Mouse (Mus musculus) intestine, embryonic 16.5 days (tissue): ENCODE measurements around the gene Gpnmb. TPM values are rescaled to one million over a fixed set of nuclear protein-coding genes. Genes with fewer than 3 reads are reported as not detected.

ENCODE experiments used
- ATAC-seq: fragments of 200-750 bp; cut with Nextera tagmentation; 2 replicates; pipeline ENCODE4 v1.8.0; 2017; ENCODE audit warnings: moderate TSS enrichment, moderate library complexity
- H3K27ac ChIP-seq: fragments of 300-500 bp; sonication (generic); 2 replicates; pipeline ENCODE4 v1.5.1; 2014; ENCODE audit warnings: mild to moderate bottlenecking, low read length
- H3K27me3 ChIP-seq: fragments of 300-500 bp; sonication (generic); replicated peaks from 2 replicates; pipeline ENCODE4 v1.6.1; 2014; ENCODE audit warnings: low read length, control low read depth, mixed read lengths; ENCODE audit not compliant: control insufficient read depth, insufficient read depth
- H3K36me3 ChIP-seq: fragments of 300-500 bp; sonication (generic); 2 replicates; pipeline ENCODE4 v1.6.1; 2014; ENCODE audit warnings: low read length, control low read depth; ENCODE audit not compliant: control insufficient read depth, insufficient read depth
- H3K4me1 ChIP-seq: fragments of 300-500 bp; sonication (generic); 2 replicates; pipeline ENCODE4 v1.6.1; 2014; ENCODE audit warnings: low read length, control low read depth, mixed read lengths; ENCODE audit not compliant: control insufficient read depth, insufficient read depth
- H3K4me2 ChIP-seq: fragments of 300-500 bp; sonication (generic); 2 replicates; pipeline ENCODE4 v1.6.1; 2014; ENCODE audit warnings: low read depth, low read length, control low read depth
- H3K4me3 ChIP-seq: fragments of 300-500 bp; sonication (generic); 2 replicates; pipeline ENCODE4 v1.5.1; 2014; ENCODE audit warnings: mild to moderate bottlenecking, low read length
- H3K9ac ChIP-seq: fragments of 300-500 bp; sonication (generic); 2 replicates; pipeline ENCODE4 v1.6.1; 2014; ENCODE audit warnings: low read depth, low read length
- H3K9me3 ChIP-seq: fragments of 300-500 bp; sonication (generic); 2 replicates; pipeline ENCODE4 v1.6.1; 2016; ENCODE audit warnings: low read length, control low read depth; ENCODE audit not compliant: control insufficient read depth
- WGBS: fragments of 180-500 bp; shearing (Covaris S2); extraction: QIAGEN DNeasy Blood & Tissue Kit; methylation state at CpG from one replicate; pipeline ENCODE4 v1.1.7; 2014; 5-methylcytosine and 5-hydroxymethylcytosine counted together
- polyA plus RNA-seq: library from polyadenylated mRNA; unstranded; fragments of >200 nt; fragmentation: Nextera tagmentation; extraction: Ambion mirVana; gene quantifications from 2 replicates; pipeline ENCODE4 v1.2.1, GENCODE M21; 2015

Gpnmb gene
- 0.12 and 0.15 TPM in 2 replicates for polyA plus RNA-seq

DNA sequence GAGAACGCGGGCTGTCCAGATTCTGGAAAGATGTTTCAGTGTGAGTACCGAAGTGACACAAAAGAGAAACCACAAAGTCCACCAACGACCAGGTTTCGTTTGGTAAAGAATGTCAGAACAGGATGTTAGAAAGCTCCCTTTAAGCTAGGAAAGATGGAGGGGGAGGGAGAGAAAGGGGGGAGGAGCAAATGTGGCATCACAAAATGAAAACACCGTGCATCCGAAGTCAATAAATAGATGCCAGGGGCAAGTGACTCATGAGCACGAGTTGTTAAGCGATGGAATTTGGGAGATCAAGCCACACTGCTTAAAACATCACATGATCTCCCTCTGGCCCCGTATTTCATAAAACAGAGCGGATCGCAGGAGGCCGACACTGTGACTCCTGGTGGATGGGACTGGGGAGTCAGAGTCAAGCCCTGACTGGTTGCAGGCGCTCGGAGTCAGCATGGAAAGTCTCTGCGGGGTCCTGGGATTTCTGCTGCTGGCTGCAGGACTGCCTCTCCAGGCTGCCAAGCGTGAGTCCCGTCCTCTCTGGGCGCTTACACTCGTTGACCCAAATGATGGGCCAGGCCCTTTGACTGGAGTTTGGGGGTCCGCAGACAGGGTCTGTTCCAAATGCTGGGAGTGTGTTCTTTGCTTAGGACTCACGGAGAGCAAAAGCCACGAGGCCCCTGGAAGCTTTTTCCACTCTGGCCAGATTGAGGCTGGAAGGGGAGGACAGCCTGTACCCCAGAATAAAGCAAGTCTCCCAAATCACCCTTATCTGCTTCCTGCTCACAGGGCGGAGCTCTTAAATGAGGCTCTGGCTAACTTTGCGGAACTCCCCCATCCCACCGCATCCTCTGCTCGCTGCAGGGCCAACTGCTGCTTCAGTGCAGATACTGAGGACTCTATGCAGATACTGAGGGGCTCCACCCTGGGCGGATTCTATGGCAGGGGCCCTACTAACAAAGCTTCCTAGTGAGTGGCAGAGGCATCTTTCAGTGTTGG lies at the start of gene Gpnmb:
Gpnmb (plus strand) TSS at position 272 of the 993 bp plus-strand sequence.
- H3K9ac ChIP-seq: peak within 1 kb of the TSS; percentile 14; the same call in 1 of the 2 replicates
- no peaks in the 10 kb centered on the region for H3K36me3 ChIP-seq
- no peak within 1 kb of the TSS for H3K4me3 ChIP-seq
- WGBS: 42% methylated on average over 28 of the region's 28 CpGs
- H3K9me3 ChIP-seq: no peaks in the 10 kb centered on the region
- peaks cover 19% of the 10 kb centered on the region for H3K4me1 ChIP-seq
- peaks cover 3% of the 10 kb centered on the region; the same call in 1 of the 2 replicates for H3K27me3 ChIP-seq
- no peak for ATAC-seq
- peak within 1 kb of the TSS; percentile 35 for H3K4me2 ChIP-seq
- H3K27ac ChIP-seq: no peak within 1 kb of the TSS

DNA sequence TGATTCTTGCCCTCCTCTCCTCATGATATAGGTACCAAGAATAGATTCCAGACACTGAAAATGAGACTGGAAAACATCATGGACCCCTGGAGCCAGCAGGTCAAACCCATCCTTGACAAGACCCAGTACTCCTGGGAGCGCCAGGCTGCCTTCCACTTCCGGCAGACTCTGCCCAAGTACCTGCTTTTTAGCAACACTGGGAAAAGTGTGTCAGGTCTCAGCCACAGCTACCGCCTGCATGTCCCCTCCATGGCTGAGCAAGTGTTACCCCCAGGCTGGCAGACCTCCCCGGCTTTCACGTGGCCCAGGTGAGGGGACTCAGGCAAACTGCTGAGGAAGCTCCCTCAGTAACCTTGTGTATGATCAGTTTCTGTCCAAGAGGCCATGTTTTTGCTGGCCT lies 46.4 kb upstream of the Gpnmb start:
- Histone ChIP-seq H3K9ac (no peak overlapping the region), H3K27me3 (no peaks in the 10 kb centered on the region), H3K4me1 (no peaks in the 10 kb centered on the region), H3K36me3 (no peaks in the 10 kb centered on the region), H3K4me3 (no peak overlapping the region), H3K27ac (no peak overlapping the region), H3K4me2 (no peak overlapping the region), H3K9me3 (no peaks in the 10 kb centered on the region)
- WGBS: 91% methylated on average over 5 of the region's 5 CpGs
- no peak for ATAC-seq

DNA sequence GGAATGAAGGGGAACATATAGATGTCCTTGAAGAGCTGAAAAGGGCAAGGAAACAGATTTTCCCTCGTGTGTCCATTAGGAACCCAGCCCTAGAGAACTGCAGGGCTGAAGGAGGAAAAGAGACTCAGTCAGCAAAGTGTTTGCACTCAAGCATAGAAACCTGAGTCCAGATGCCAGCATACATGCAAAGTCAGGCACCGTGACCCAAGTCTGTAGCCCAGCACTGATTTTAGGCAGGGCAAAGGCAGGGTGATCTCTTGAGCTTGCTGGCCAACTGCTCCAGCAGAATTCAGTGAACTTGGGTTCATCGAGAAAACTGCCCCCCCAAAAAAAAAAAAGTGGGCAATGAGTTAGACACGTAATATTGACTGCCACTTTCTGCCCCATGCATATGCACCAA lies 44.4 kb upstream of the Gpnmb start:
- Histone ChIP-seq H3K27ac (no peak overlapping the region), H3K36me3 (no peaks in the 10 kb centered on the region), H3K4me2 (no peak overlapping the region), H3K9ac (no peak overlapping the region), H3K27me3 (no peaks in the 10 kb centered on the region), H3K9me3 (no peaks in the 10 kb centered on the region), H3K4me1 (no peaks in the 10 kb centered on the region), H3K4me3 (no peak overlapping the region)
- 73% methylated on average over 4 of the region's 4 CpGs for WGBS
- ATAC-seq: no peak

DNA sequence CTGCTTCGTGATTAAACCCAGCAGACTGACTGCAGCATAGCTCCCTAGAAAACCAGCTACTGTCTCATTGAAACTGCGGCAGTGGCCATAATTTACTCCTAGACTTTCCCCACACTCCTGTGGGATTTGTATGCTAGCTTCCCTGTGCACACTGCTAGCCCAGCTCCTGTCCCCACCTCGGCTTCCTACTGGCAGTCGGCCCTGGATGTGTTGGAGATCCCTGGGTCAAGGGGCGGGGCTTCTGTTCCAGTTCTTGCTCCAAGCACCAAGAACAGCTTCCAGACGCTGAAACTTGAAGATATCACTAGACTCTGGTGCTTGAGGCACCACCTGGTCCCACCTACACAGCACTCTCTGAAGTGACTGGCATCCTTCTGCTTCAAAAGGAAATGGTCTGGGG lies 38.2 kb upstream of the Gpnmb start:
- no peak overlapping the region for H3K4me2 ChIP-seq
- no peaks in the 10 kb centered on the region for H3K4me1 ChIP-seq
- H3K9me3 ChIP-seq: no peaks in the 10 kb centered on the region
- WGBS: 54% methylated on average over 6 of the region's 6 CpGs
- H3K36me3 ChIP-seq: no peaks in the 10 kb centered on the region
- H3K27me3 ChIP-seq: no peaks in the 10 kb centered on the region
- no peak overlapping the region for H3K4me3 ChIP-seq
- no peak for ATAC-seq
- no peak overlapping the region for H3K9ac ChIP-seq
- H3K27ac ChIP-seq: no peak overlapping the region

- H3K36me3 ChIP-seq: no peaks in the 10 kb centered on the region
- H3K27me3 ChIP-seq: no peaks in the 10 kb centered on the region
- no peaks in the 10 kb centered on the region for H3K9me3 ChIP-seq
- H3K4me1 ChIP-seq: no peaks in the 10 kb centered on the region
- no peak overlapping the region for H3K9ac ChIP-seq
- H3K4me2 ChIP-seq: no peak overlapping the region
- H3K4me3 ChIP-seq: no peak overlapping the region
- 82% methylated on average over 4 of the region's 4 CpGs for WGBS
- no peak for ATAC-seq
- no peak overlapping the region for H3K27ac ChIP-seq
Observed at GRCm38 (mm10) chr6:48998796-48999195, 37.5 kb upstream of the Gpnmb start.

- no peak for ATAC-seq
- no peak overlapping the region for H3K9ac ChIP-seq
- 22% methylated on average over 4 of the region's 4 CpGs for whole genome bisulfite sequencing
- no peak overlapping the region for H3K4me3 ChIP-seq
- no peaks in the 10 kb centered on the region for H3K9me3 ChIP-seq
- no peak overlapping the region for H3K4me2 ChIP-seq
- H3K27me3 ChIP-seq: no peaks in the 10 kb centered on the region
- peaks cover 4% of the 10 kb centered on the region; the same call in 1 of the 2 replicates for H3K4me1 ChIP-seq
- no peak overlapping the region for H3K27ac ChIP-seq
- no peaks in the 10 kb centered on the region for H3K36me3 ChIP-seq
Observed at GRCm38 (mm10) chr6:49003381-49003780, 33.0 kb upstream of the Gpnmb start.

DNA sequence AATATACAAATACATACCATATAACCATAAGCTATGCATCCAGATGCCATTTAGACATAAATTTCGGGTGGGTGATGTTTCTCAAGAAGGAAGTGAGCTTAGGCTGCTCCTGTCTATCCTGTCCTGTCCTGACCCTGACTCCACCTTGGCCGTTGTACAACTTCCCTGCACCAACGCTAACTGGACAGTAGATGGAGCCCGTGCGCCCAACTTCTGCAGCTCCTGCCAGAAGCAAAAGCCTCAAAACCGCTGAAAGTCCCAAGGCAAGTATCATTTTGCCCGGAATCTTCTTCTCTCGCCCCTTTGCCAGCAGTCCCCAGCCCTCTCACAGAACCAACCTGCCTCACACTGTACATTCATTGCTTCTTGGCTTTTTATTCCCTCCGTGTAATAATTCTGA lies 28.4 kb upstream of the Gpnmb start:
- H3K27me3 ChIP-seq: no peaks in the 10 kb centered on the region
- H3K9me3 ChIP-seq: peaks cover 4% of the 10 kb centered on the region; the same call in 1 of the 2 replicates
- peak; percentile 76 for ATAC-seq
- peak overlapping the region; percentile 66 for H3K4me2 ChIP-seq
- H3K4me1 ChIP-seq: peaks cover 9% of the 10 kb centered on the region
- H3K9ac ChIP-seq: peak overlapping the region; percentile 17
- H3K36me3 ChIP-seq: no peaks in the 10 kb centered on the region
- WGBS: 2% methylated on average over 9 of the region's 9 CpGs
- no peak overlapping the region for H3K27ac ChIP-seq
- peak overlapping the region; percentile 45 for H3K4me3 ChIP-seq

DNA sequence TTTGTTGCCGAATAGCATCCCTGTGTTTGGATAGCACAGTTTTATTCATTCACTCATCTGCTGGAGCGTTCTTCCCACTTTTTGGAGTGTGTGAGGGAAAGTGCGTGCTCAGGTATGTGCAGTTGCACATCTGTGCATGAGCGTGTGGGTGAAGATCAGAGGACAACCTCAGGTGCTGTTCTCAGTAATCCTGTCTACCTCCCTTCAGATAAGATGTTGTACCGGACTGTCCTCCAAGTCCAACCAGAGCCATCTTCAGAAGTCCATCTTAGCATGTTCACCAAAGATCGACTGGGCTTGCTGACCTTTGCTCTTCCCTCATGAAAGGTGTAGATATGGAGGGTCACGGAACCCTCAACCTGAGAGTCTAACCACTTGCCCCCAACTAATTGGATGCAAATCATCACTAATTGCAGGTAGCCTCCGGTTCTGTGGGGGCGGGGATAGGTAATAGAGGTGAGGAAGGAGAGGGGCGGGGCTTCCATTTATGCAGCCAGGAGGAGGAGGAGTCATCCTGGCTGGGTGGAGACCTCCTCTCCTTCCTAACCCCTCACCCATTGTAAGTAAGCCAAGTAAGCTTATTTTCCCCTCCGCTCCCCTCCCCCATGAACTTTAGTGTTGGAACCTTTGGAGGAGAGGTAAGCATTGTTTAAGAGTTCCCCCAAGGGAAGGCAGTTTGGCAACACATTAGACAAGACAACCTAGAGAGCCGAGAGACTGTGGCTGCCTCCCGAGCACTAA lies 27.8 kb upstream of the Gpnmb start:
- WGBS: 15% methylated on average over 13 of the region's 13 CpGs
- H3K36me3 ChIP-seq: no peaks in the 10 kb centered on the region
- H3K27ac ChIP-seq: no peak overlapping the region
- peak; percentile 58; the same call in 1 of the 2 replicates for ATAC-seq
- H3K4me2 ChIP-seq: peak overlapping the region; percentile 66
- H3K4me3 ChIP-seq: peak overlapping the region; percentile 45
- H3K9ac ChIP-seq: peak overlapping the region; percentile 17
- peaks cover 4% of the 10 kb centered on the region; the same call in 1 of the 2 replicates for H3K9me3 ChIP-seq
- H3K4me1 ChIP-seq: peaks cover 9% of the 10 kb centered on the region
- H3K27me3 ChIP-seq: no peaks in the 10 kb centered on the region

DNA sequence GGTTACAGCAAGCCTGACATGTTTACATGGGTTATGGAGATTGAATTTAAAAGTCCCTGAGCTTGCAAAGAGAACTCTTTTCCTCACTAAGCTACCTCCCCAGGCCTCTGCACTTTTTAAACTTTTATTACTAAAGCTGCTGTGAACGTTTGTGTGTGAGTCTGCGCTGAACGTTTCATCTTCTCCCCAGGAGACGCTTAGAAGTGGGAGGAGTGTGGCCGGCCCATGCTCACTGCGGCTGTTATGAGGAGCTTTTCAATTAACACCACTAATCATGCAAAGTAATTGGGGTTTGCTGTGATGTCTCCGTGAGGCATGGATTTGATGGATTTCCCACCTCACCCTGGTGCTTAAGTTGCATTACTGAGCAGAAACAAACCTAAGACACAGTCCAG lies 27.2 kb upstream of the Gpnmb start:
- Histone ChIP-seq H3K4me2 (peak overlapping the region; percentile 66; the same call in 1 of the 2 replicates), H3K27ac (no peak overlapping the region), H3K9ac (no peak overlapping the region), H3K4me3 (peak overlapping the region; percentile 45; the same call in 1 of the 2 replicates), H3K4me1 (peaks cover 9% of the 10 kb centered on the region), H3K27me3 (no peaks in the 10 kb centered on the region), H3K36me3 (no peaks in the 10 kb centered on the region), H3K9me3 (peaks cover 4% of the 10 kb centered on the region; the same call in 1 of the 2 replicates)
- 28% methylated on average over 7 of the region's 7 CpGs for WGBS
- ATAC-seq: no peak
